Mouse (Mus musculus) embryonic fibroblast, embryonic 13.5 days (primary cell): ENCODE measurements around the gene Olfr1390.

Experiments used
- CTCF ChIP-seq: IDR thresholded peaks from 2 replicates; pipeline ENCODE4 v1.5.1; 2011; ENCODE audit warnings: mild to moderate bottlenecking, control low read depth, low read length, moderate library complexity, borderline replicate concordance; ENCODE audit not compliant: insufficient read depth
- POLR2A ChIP-seq: IDR thresholded peaks from 2 replicates; pipeline ENCODE4 v1.6.1; 2011; ENCODE audit warnings: low read depth, mild to moderate bottlenecking, control low read depth, low read length, moderate library complexity

DNA sequence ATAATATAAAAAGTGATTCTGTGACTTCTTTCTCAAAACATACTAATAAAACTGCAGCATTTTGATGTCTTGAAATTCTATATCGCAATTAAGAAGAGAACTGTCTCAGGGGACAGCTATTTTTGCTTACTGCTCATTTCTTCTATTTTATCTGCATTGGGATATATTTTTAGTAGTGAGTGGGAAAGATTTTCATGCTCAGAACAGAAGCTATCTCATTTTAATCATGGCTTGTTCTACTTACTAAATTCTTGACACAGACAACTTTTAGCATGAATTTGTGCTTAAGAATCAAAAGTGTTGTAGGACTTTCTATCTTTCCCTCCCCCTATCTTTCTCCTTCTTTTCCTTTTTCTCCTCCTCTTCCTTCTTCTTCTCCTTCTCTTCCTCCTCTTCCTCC lies 5.3 kb upstream of the Olfr1390 start:
- TF ChIP-seq CTCF (no peak), POLR2A (no peak)
